Mouse (Mus musculus) liver, embryonic 14.5 days (tissue): ENCODE data around the gene Shkbp1. TPM values are rescaled to one million over a fixed set of nuclear protein-coding genes. Genes with fewer than 3 reads are reported as not detected.

Source experiments
- ATAC-seq: fragments of 200-750 bp; cut with Nextera tagmentation; 2 replicates; pipeline ENCODE4 v1.8.0; 2017; ENCODE audit warnings: moderate number of reproducible peaks, mild to moderate bottlenecking, moderate library complexity; ENCODE audit not compliant: insufficient read depth
- DNase-seq, 3 experiments: peaks; one replicate each; pipeline ENCODE4 v3.0.0-alpha.2; 2012 to 2013; ENCODE audit warnings: low read depth in 3 of 3, low spot score in 3 of 3
- H3K27ac ChIP-seq: fragments of 300-500 bp; sonication (generic); 2 replicates; pipeline ENCODE4 v1.5.1; 2014; ENCODE audit warnings: moderate library complexity, mild to moderate bottlenecking, control low read depth, inconsistent platforms
- H3K27me3 ChIP-seq: fragments of 300-500 bp; sonication (generic); 2 replicates; pipeline ENCODE4 v1.6.1; 2014; ENCODE audit warnings: mild to moderate bottlenecking, low read length, moderate library complexity; ENCODE audit not compliant: control insufficient read depth, insufficient read depth
- H3K36me3 ChIP-seq: fragments of 300-500 bp; sonication (generic); replicated peaks from 2 replicates; pipeline ENCODE4 v1.6.1; 2014; ENCODE audit warnings: low read depth; ENCODE audit not compliant: control insufficient read depth, insufficient read depth
- H3K4me1 ChIP-seq, 2 experiments: fragments of 200-500 bp in 1 of 2; fragments of 300-500 bp in 1 of 2; sonication (generic) in 1 of 2; replicated peaks; 2 replicates each; pipeline ENCODE4 v1.6.1; 2012 to 2014; ENCODE audit warnings: antibody characterized with exemption in 1 of 2, inconsistent platforms in 1 of 2, low read length in 1 of 2; ENCODE audit not compliant: control insufficient read depth in 2 of 2, insufficient read depth in 2 of 2
- H3K4me2 ChIP-seq: fragments of 300-500 bp; sonication (generic); 2 replicates; pipeline ENCODE4 v1.6.1; 2014; ENCODE audit warnings: low read depth, mild to moderate bottlenecking, control low read depth, moderate library complexity
- H3K4me3 ChIP-seq, 2 experiments: fragments of 200-500 bp in 1 of 2; fragments of 300-500 bp in 1 of 2; sonication (generic) in 1 of 2; 2 replicates each; pipeline ENCODE4 v1.5.1; 2012 to 2014; ENCODE audit warnings: low read depth in 2 of 2, low read length in 2 of 2, mild to moderate bottlenecking in 2 of 2, control low read depth in 1 of 2, inconsistent platforms in 1 of 2, moderate library complexity in 1 of 2; ENCODE audit not compliant: insufficient read depth in 1 of 2
- H3K9ac ChIP-seq: fragments of 300-500 bp; sonication (generic); replicated peaks from 2 replicates; pipeline ENCODE4 v1.6.1; 2014; ENCODE audit warnings: mild to moderate bottlenecking, control low read depth, moderate library complexity
- H3K9me3 ChIP-seq: fragments of 300-500 bp; sonication (generic); 2 replicates; pipeline ENCODE4 v1.6.1; 2016; ENCODE audit warnings: low read length, mixed read lengths; ENCODE audit not compliant: control insufficient read depth
- CTCF ChIP-seq: IDR thresholded peaks from 2 replicates; pipeline ENCODE4 v1.5.1; 2016; ENCODE audit warnings: antibody characterized with exemption, low read depth, control low read depth
- EP300 ChIP-seq: IDR thresholded peaks from 2 replicates; pipeline ENCODE4 v1.6.1; 2016; ENCODE audit warnings: antibody characterized with exemption, low read depth
- WGBS: fragments of 180-500 bp; shearing (Covaris S2); extraction: QIAGEN DNeasy Blood & Tissue Kit; methylation state at CpG from one replicate; pipeline ENCODE4 v1.1.7; 2014; ENCODE audit not compliant: insufficient replicate concordance; 5-methylcytosine and 5-hydroxymethylcytosine counted together
- polyA plus RNA-seq, 2 experiments: library from polyadenylated mRNA; depleted of rRNA in 1 of 2; stranded (reverse) in 1 of 2; unstranded in 1 of 2; fragments of >200 nt; fragmentation: Nextera tagmentation in 1 of 2; extraction: Ambion mirVana in 1 of 2; gene quantifications; 2 replicates each; pipeline versions ENCODE4 v1.2.1 to v1.2.3; 2012 to 2014

Gene Shkbp1
- polyA plus RNA-seq, 2 experiments: 11.8 to 19.1 TPM

GRCm38 (mm10) chr7:27300801-27301200 is 55.0 kb downstream of the Shkbp1 start:
- no peaks in the 10 kb centered on the region for H3K27me3 ChIP-seq
- H3K4me1 ChIP-seq: no peaks in the 10 kb centered on the region
- 62% methylated on average over 5 of the region's 5 CpGs for WGBS
- no peaks in the 10 kb centered on the region for H3K36me3 ChIP-seq
- TF ChIP-seq EP300 (no peak), CTCF (no peak)
- no peaks in the 10 kb centered on the region for H3K9me3 ChIP-seq
- no peak overlapping the region for H3K27ac ChIP-seq
- DNase-seq: no peak
- no peak for ATAC-seq
- no peak overlapping the region for H3K9ac ChIP-seq
- no peak overlapping the region for H3K4me3 ChIP-seq
- no peak overlapping the region for H3K4me2 ChIP-seq

DNA sequence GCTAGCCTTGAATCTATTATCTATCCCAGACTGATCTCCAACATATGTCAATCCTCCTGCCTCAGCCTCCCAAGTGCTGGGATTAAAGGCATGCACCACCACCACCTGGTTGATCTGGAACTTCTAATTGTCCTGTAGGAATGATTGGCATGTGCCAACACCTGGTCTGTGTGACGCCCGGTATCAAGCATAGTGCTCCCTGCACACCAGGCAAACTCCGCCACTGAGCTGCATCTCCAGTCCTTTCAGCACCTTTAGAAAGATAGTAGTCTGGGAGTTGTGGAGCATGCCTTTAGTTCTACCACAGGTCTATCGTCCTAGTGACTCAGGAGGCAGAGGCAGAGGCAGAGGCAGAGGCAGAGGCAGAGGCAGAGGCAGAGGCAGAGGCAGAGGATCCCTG is 55.5 kb downstream of the Shkbp1 start:
- no peak for TF ChIP-seq EP300
- TF ChIP-seq CTCF: no peak
- Histone ChIP-seq H3K27ac (no peak overlapping the region), H3K9me3 (no peaks in the 10 kb centered on the region), H3K4me3 (no peak overlapping the region), H3K27me3 (no peaks in the 10 kb centered on the region), H3K9ac (no peak overlapping the region), H3K36me3 (no peaks in the 10 kb centered on the region), H3K4me1 (no peaks in the 10 kb centered on the region), H3K4me2 (no peak overlapping the region)
- ATAC-seq (no peak), DNase-seq (no peak)
- WGBS: 65% methylated on average over 4 of the region's 4 CpGs

DNA sequence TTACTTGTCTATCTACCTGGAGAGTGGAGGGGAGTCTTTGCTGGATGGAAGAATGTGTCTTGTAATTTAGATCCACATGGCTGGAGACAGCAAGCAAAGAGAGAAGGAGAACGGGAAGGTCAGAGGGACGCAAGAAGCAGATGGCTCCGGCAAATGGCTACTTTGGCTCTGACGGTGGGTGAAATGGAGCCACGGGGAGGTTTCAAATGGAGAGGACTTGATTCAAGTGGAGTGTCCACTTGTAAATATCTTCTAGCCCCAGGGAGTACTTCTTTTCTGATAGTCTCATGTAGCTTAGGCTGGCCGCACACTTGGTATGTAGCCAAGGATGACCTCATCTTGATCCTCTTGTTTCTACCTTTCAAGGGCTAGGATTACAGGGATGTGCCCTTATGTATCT is 57.0 kb downstream of the Shkbp1 start:
- Histone ChIP-seq H3K9me3 (no peaks in the 10 kb centered on the region), H3K27ac (no peak overlapping the region), H3K4me2 (no peak overlapping the region), H3K36me3 (no peaks in the 10 kb centered on the region), H3K27me3 (no peaks in the 10 kb centered on the region), H3K9ac (no peak overlapping the region), H3K4me3 (no peak overlapping the region), H3K4me1 (no peaks in the 10 kb centered on the region)
- ATAC-seq (no peak), DNase-seq (no peak)
- TF ChIP-seq EP300 (no peak), CTCF (no peak)
- 74% methylated on average over 6 of the region's 6 CpGs for WGBS

- H3K27ac ChIP-seq: no peak overlapping the region
- H3K27me3 ChIP-seq: no peaks in the 10 kb centered on the region
- no peak overlapping the region for H3K4me3 ChIP-seq
- DNase-seq (no peak), ATAC-seq (no peak)
- no peaks in the 10 kb centered on the region for H3K9me3 ChIP-seq
- H3K9ac ChIP-seq: no peak overlapping the region
- no peaks in the 10 kb centered on the region for H3K36me3 ChIP-seq
- 68% methylated on average over 16 of the region's 16 CpGs for WGBS
- H3K4me1 ChIP-seq: no peaks in the 10 kb centered on the region
- no peak overlapping the region for H3K4me2 ChIP-seq
- TF ChIP-seq CTCF: no peak
- TF ChIP-seq EP300: no peak
These were observed 57.7 kb downstream of the Shkbp1 start for GRCm38 (mm10) chr7:27298033-27298610.

- TF ChIP-seq EP300 (no peak), CTCF (no peak)
- H3K4me1 ChIP-seq: no peaks in the 10 kb centered on the region
- H3K27me3 ChIP-seq: no peaks in the 10 kb centered on the region
- H3K36me3 ChIP-seq: no peaks in the 10 kb centered on the region
- H3K9ac ChIP-seq: no peak overlapping the region
- WGBS: 74% methylated on average over 4 of the region's 4 CpGs
- H3K27ac ChIP-seq: no peak overlapping the region
- no peak overlapping the region for H3K4me2 ChIP-seq
- no peak overlapping the region for H3K4me3 ChIP-seq
- ATAC-seq (no peak), DNase-seq (no peak)
- H3K9me3 ChIP-seq: no peaks in the 10 kb centered on the region
These were observed 59.3 kb downstream of the Shkbp1 start for GRCm38 (mm10) chr7:27296518-27296917.
